Mouse (Mus musculus) urinary bladder, postnatal 25 days (tissue): ENCODE measurements around the gene Plod3.
A peak's percentile ranks its signal among the peaks of the same experiment; 100 is the strongest.

Source experiments
- DNase-seq: peaks from one replicate; pipeline ENCODE4 v3.0.0; 2022; ENCODE audit warnings: low spot score

Plod3 gene

GRCm38 (mm10) chr5:137015913-137016312 is 29.1 kb downstream of the Plod3 start:
- DNase-seq = no peak

GRCm38 (mm10) chr5:137024318-137024717 is 37.5 kb downstream of the Plod3 start:
- no peak for DNase-seq

DNA sequence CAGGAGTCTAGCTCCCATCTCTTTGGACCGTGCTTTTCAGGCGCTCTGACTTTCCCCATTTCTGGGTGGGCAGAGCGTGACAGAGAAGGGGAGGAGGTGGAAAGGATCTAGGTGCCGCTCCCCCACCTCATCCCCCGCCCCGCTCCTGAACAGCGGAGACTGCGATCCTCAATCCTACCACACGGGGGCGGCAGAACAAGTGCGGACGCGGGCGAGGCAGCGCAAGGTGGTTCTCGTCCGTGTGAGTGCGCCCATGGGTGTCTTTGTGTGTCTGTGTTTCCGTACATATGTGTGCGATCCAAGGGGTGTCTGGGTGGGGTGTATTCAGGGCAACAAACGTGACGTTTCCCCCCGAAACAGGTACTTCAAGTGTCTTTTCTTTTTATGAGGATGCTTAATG is 38.3 kb downstream of the Plod3 start:
- DNase-seq = peak; percentile 83

GRCm38 (mm10) chr5:137026092-137026491 is 39.3 kb downstream of the Plod3 start, which contains the start of gene Vgf:
TSS of gene Vgf (plus strand) at chr5:137026392.
- DNase-seq = no peak

DNA sequence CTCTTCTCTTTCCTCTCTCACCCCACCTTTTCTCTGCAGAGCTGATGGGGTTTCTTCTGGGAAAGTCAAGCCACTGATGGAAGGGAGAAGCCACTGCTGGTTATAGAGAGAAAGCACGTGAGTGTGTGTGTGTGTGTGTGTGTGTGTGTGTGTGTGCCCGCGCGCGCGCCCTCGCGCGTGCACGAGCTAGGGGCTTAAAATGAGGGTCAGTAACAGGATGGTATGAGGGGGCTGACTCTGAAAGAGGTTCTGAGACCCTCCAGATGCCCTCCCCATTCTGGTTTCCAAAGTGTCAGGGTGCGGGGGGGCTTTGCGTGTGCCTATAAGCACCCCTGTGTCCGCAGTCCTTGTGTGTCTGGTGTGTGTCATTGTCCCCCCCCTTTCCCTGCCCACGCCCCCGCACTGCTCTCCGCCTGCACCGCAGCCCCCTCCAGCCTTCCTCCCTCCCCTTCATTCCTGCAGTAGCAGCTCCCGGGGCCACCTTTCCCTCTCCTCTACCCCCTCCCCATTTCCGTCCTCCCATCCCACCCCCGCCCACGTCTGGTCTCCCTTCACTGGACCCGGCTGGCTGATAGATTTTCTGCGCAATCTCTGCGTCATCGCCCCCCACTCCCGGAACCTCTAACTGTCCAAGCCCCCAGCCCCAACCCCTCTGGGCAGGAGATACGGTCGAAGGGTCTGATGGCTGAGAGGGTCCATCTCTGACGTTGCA is 41.9 kb downstream of the Plod3 start:
- DNase-seq = no peak

DNA sequence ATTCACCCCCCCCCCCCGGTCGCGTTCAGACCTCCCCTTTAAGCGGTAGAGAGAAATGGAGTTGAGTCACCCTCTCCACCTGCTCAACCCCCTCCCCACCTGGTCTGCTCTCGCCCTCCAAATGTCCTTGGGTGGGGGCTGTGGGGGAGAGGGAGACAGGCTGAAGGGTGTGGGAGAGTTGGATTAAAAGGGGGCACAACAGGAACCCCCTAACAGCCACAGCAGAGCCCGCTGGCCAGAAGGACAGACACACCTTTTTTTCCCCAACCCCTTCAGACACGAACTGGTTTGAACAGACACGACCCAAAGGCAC is 42.4 kb downstream of the Plod3 start:
- DNase-seq = no peak

DNA sequence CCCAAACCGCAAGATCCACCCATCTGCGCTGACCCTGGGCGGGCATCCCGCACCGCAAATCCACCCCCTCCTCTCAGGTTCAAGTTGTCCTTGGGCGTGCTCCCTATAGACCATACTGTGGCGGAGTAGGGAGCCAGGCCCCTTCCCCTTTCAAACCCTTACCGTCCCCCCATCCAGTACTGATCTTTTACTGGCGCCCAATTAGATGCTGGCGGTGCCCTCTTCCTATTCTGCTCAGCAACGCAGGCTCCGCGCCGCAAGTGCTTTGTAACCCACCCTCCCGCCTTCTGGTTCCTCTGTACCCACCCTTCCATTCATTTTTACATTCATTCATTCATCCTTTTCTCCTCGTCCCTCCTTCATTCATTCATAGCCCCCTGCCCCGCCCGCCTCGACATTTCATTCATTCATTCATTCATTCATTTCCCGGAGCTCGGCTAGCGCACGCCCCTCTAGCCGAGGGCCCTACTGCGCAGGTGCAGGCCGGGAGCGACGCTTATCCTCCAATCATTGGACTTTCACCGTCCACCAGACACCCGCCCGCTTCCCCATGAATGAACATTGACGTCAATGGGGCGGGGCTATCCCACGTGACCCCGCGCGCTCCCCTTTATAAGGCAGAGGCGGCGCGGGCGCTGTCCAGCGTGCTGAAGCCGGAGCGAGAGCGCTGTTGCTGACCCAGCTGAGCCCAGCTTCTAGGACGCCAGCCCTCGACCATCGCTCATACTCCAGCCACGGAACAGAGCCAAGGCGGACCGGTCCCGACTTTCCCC is 43.0 kb downstream of the Plod3 start:
- peak; percentile 96 for DNase-seq

DNA sequence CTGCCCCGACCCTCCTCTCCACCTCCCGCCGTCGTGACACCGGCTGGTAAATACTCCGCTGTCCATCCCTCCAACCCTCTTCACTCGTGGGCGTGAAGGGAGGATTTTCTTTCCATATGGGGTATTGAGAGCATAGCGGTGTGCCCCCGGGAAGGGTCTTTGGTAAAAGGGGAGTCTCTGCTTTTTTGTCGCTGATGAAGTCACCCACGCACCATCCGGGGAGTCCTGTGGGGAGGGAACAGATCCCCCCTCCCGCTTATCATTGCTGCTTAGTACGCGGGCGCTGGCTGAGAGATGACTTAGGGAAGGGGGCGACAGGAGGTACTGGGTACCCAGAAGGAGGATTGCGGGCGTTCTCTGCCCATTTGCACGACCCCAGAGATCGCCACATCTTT is 43.6 kb downstream of the Plod3 start:
- no peak for DNase-seq

DNA sequence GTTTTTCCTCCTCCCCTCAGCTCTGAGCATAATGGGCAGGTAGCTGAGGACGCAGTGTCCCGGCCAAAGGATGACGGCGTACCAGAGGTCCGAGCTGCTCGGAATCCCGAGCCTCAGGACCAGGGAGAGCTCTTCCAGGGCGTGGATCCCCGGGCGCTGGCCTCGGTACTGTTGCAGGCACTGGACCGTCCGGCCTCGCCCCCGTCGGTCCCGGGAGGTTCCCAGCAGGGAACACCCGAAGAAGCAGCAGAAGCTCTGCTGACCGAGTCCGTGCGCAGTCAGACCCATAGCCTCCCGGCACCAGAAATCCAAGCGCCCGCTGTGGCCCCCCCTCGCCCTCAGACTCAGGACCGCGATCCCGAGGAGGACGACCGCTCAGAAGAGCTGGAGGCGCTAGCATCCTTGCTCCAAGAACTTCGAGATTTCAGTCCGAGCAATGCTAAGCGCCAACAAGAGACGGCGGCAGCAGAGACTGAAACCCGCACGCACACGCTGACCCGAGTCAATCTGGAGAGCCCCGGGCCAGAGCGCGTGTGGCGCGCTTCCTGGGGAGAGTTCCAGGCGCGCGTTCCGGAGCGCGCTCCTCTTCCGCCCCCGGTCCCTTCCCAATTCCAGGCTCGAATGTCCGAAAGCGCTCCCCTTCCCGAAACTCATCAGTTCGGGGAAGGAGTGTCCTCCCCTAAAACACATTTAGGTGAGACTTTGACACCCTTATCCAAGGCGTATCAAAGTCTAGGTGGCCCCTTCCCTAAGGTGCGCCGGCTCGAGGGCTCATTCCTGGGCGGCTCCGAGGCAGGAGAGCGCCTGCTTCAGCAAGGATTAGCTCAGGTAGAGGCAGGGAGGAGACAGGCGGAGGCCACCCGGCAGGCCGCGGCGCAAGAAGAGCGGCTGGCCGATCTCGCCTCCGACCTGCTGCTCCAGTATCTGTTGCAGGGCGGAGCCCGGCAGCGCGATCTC is 44.5 kb downstream of the Plod3 start:
- peak; percentile 26 for DNase-seq

DNA sequence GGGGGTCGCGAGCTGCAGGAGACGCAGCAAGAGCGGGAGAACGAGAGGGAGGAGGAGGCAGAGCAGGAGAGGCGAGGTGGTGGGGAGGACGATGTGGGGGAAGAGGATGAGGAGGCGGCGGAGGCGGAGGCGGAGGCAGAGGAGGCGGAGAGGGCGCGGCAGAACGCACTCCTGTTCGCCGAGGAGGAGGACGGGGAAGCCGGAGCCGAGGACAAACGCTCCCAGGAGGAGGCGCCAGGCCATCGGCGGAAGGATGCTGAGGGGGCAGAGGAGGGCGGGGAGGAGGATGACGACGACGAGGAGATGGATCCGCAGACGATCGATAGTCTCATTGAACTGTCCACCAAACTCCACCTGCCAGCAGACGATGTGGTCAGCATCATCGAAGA is 45.2 kb downstream of the Plod3 start:
- DNase-seq = peak; percentile 12

DNA sequence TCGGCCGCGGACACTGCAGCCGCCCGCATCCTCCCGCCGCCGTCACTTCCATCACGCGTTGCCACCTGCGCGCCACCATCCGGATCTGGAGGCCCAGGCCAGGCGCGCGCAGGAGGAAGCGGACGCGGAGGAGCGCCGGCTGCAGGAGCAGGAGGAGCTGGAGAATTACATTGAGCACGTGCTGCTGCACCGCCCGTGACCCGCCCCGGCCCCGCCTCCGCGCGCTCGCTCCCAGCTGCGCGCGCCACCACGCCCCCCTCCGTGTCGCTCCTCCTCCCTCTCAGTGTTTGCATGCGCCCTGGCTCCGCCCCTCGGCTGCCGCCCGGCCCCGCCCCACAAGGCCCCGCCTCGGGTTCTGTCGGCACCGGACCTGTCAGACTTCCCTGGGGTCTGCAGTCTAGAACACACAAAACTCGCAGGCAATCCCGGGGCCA is 45.8 kb downstream of the Plod3 start:
- DNase-seq = peak; percentile 88

DNA sequence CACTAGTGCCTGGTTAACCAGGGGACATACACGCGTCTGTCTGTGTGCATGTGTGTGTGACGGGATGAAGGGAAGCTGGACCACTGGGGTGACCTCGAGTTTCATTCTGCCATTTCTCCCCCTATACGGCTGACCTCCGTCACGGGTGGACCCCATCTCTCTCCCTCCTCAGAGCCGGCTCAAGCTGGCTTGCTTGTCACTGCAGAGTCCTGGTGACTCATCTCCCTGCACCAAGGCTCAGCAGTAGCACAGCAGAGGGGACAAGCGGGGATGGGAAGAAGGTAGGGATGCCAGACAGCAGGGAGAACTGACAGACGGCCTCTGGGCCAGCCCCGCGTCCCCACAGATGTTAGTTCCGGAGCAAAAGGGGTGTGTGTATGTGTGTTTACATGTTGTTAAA is 49.4 kb downstream of the Plod3 start:
- no peak for DNase-seq

- no peak for DNase-seq
These were observed 52.6 kb downstream of the Plod3 start for GRCm38 (mm10) chr5:137039453-137039852.

- DNase-seq = no peak
These were observed 54.6 kb downstream of the Plod3 start for GRCm38 (mm10) chr5:137041442-137041841.

- no peak for DNase-seq
These were observed 57.2 kb downstream of the Plod3 start for GRCm38 (mm10) chr5:137043997-137044396.

- DNase-seq = peak; percentile 98
These were observed 58.8 kb downstream of the Plod3 start, which contains the start of gene Ap1s1 for GRCm38 (mm10) chr5:137045402-137046323. TSS of gene Ap1s1 (minus strand) at chr5:137046135.
